In the genomic region with DNA sequence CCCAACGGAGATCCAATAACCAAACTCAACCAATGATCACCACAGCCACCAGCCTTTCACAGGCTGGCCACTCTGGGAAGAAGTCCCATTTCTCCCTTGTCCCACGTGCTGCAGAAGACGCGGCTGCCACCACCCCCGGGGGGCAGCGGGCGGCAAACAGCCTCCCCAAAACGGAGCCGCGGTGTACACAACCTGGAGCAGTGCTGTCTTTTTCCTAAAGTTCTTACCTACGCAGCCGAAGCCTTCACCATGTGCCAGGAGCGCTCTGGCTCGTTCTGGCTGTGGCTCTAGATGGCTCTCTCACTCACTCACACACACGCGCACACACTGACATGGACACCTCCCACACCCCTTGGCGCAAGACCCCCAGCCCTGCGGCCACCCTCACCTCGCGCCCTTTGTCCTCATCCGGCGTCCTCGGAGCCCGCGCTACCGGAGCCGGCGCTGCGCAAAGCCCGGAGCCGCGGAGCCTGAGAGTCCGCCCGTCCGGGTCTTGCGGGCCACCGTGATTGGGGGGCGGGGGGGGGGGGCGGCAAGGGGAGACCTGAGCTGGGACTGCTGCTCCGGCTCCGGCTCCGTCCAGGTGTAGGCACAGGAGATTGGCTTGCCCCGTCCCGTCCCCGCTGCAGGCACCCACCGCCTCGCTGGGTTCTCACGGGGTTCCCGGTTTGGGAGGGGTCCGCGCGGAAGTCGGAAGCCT, we compare ENCODE assay signal across 9 mouse cellular contexts. TPM values are rescaled to one million over a fixed set of nuclear protein-coding genes. Genes with fewer than 3 reads are reported as not detected.
A peak's percentile ranks its signal among the peaks of the same experiment; 100 is the strongest.
DNase-seq lines count a peak whose midpoint lies in the region; ATAC-seq lines count a peak whose summit lies in the region.
"Had no signal": no experiment of that assay in that cellular context is flagged by ENCODE, and none has a peak within 500 bp of the region (broad histone marks: within the 10 kb centered on the region; RNA-seq: fewer than 3 reads in every experiment).

A gene (minus strand): TSS at position 628 of the 700 bp plus-strand sequence.

- H3K36me3 ChIP-seq in kidney, embryonic 16.5 days (ENCODE audit: insufficient read depth, low read length), result no peaks in the 10 kb centered on the region
- no peaks in the 10 kb centered on the region for H3K36me3 ChIP-seq in forebrain, embryonic 12.5 days (replicated peaks)
- H3K36me3 ChIP-seq in limb, embryonic 10.5 days, result no peaks in the 10 kb centered on the region
- H3K36me3 ChIP-seq in neural tube, embryonic 13.5 days, result no peaks in the 10 kb centered on the region

- peak within 1 kb of the TSS; percentile 61 for H3K4me3 ChIP-seq in kidney, embryonic 16.5 days (ENCODE audit: low read length)
- H3K4me3 ChIP-seq in forebrain, embryonic 12.5 days (replicated peaks), result peak within 1 kb of the TSS; percentile 61
- peak within 1 kb of the TSS; percentile 73 for H3K4me3 ChIP-seq in limb, embryonic 10.5 days
- H3K4me3 ChIP-seq in neural tube, embryonic 13.5 days, result peak within 1 kb of the TSS; percentile 59
- H3K4me3 ChIP-seq: myocyte had no signal

- no peak within 1 kb of the TSS for H3K27ac ChIP-seq in kidney, embryonic 16.5 days (ENCODE audit: low read length)
- no peak within 1 kb of the TSS for H3K27ac ChIP-seq in forebrain, embryonic 12.5 days
- peak within 1 kb of the TSS; percentile 93 for H3K27ac ChIP-seq in limb, embryonic 10.5 days
- H3K27ac ChIP-seq in neural tube, embryonic 13.5 days (replicated peaks), result no peak within 1 kb of the TSS

- peaks cover 5% of the 10 kb centered on the region; the same call in 1 of the 2 replicates for H3K27me3 ChIP-seq in kidney, embryonic 16.5 days (ENCODE audit: insufficient read depth, low read length)
- H3K27me3 ChIP-seq in forebrain, embryonic 12.5 days, result peaks cover 34% of the 10 kb centered on the region
- H3K27me3 ChIP-seq in limb, embryonic 10.5 days (ENCODE audit: low read depth, poor library complexity, severe bottlenecking), result no peaks in the 10 kb centered on the region
- H3K27me3 ChIP-seq in neural tube, embryonic 13.5 days, result peaks cover 5% of the 10 kb centered on the region; the same call in 1 of the 2 replicates

- no peaks in the 10 kb centered on the region for H3K9me3 ChIP-seq in kidney, embryonic 16.5 days (ENCODE audit: low read length)
- H3K9me3 ChIP-seq in forebrain, embryonic 12.5 days, result no peaks in the 10 kb centered on the region
- no peaks in the 10 kb centered on the region for H3K9me3 ChIP-seq in limb, embryonic 10.5 days (replicated peaks)
- no peaks in the 10 kb centered on the region for H3K9me3 ChIP-seq in neural tube, embryonic 13.5 days

- H3K4me2 ChIP-seq in kidney, embryonic 16.5 days (replicated peaks; ENCODE audit: low read depth, low read length), result peak within 1 kb of the TSS; percentile 98
- peak within 1 kb of the TSS; percentile 95 for H3K4me2 ChIP-seq in forebrain, embryonic 12.5 days
- peak within 1 kb of the TSS; percentile 96 for H3K4me2 ChIP-seq in neural tube, embryonic 13.5 days

- DNase-seq in kidney, adult 8-10 months, result no peak
- peak; percentile 69 for DNase-seq in adrenal gland, postnatal 10 days
- DNase-seq in limb, embryonic 10.5 days (ENCODE audit: low spot score), result peak; percentile 81
- DNase-seq in right cerebral cortex, postnatal 25 days, result no peak
- DNase-seq in spleen, adult 18-20 months, result no peak

- under 1% methylated on average over 47 of the region's 53 CpGs for WGBS in kidney, embryonic 16.5 days
- under 1% methylated on average over 51 of the region's 53 CpGs for WGBS in forebrain, embryonic 12.5 days
- under 1% methylated on average over 53 of the region's 53 CpGs for WGBS in limb, embryonic 10.5 days
- WGBS in neural tube, embryonic 13.5 days, result under 1% methylated on average over 51 of the region's 53 CpGs

- H3K4me1 ChIP-seq in kidney, embryonic 16.5 days (ENCODE audit: insufficient read depth, low read length), result peaks cover 31% of the 10 kb centered on the region; the same call in 1 of the 2 replicates
- H3K4me1 ChIP-seq in forebrain, embryonic 12.5 days, result peaks cover 42% of the 10 kb centered on the region
- peaks cover 63% of the 10 kb centered on the region for H3K4me1 ChIP-seq in limb, embryonic 10.5 days
- H3K4me1 ChIP-seq in neural tube, embryonic 13.5 days (replicated peaks), result peaks cover 28% of the 10 kb centered on the region

- H3K9ac ChIP-seq in kidney, embryonic 16.5 days (replicated peaks; ENCODE audit: low read length), result peak within 1 kb of the TSS; percentile 69
- H3K9ac ChIP-seq in forebrain, embryonic 12.5 days, result peak within 1 kb of the TSS; percentile 72
- H3K9ac ChIP-seq in neural tube, embryonic 13.5 days, result peak within 1 kb of the TSS; percentile 78

- ATAC-seq in kidney, embryonic 16.5 days (ENCODE audit: low FRiP score, low TSS enrichment), result peak; percentile 60
- ATAC-seq in forebrain, embryonic 12.5 days (ENCODE audit: low FRiP score), result peak; percentile 68
- ATAC-seq in neural tube, embryonic 13.5 days (ENCODE audit: low read depth), result peak; percentile 82

RNA-seq across cellular contexts. Expression of the gene that starts here (rescaled TPM):
- 4.4 and 5.2 TPM in 2 replicates for polyA plus RNA-seq in kidney, embryonic 16.5 days (2015; fragmentation: Nextera tagmentation; extraction: Ambion mirVana)
- 10 to 100 TPM; 19.3 to 37.1 TPM for total RNA-seq in adrenal gland, postnatal 10 days (2021)
- 2.4 and 2.5 TPM in 2 replicates for polyA plus RNA-seq in forebrain, embryonic 12.5 days (2016; fragmentation: Nextera tagmentation; extraction: Ambion mirVana)
- polyA plus RNA-seq in limb, embryonic 10.5 days (2016; fragmentation: Nextera tagmentation; extraction: Ambion mirVana), result 16.9 and 17.4 TPM in 2 replicates
- 1.4 and 2.2 TPM in 2 replicates for polyA plus RNA-seq in neural tube, embryonic 13.5 days (2015; fragmentation: Nextera tagmentation; extraction: Ambion mirVana)

Comparison
In these comparisons a context has a peak if more than half of its experiments do, and no peak if none do; other contexts are left out.
1. DNase-seq: peak in adrenal gland, postnatal 10 days (single experiment) and limb, embryonic 10.5 days (single experiment); none in kidney, adult 8-10 months (0 of 2), right cerebral cortex, postnatal 25 days (single experiment) and spleen, adult 18-20 months (0 of 2).
2. Peak in every context shown above with its lines, with median percentiles within 50 percentile points of each other: ATAC-seq, H3K4me2 ChIP-seq, H3K4me3 ChIP-seq and H3K9ac ChIP-seq.